Mouse (Mus musculus) testis, adult 2 months (tissue): Measurements from ENCODE around the gene Casp7.

ENCODE experiments used
- CTCF ChIP-seq: fragments of 200-500 bp; IDR thresholded peaks from 2 replicates; pipeline ENCODE4 v1.5.1; 2012; ENCODE audit warnings: low read depth, mild to moderate bottlenecking, inconsistent platforms, low read length, moderate library complexity; ENCODE audit not compliant: control insufficient read depth, insufficient read depth, insufficient replicate concordance
- POLR2A ChIP-seq: fragments of 200-500 bp; IDR thresholded peaks from 2 replicates; pipeline ENCODE4 v1.6.1; 2012; ENCODE audit warnings: low read depth, mild to moderate bottlenecking, inconsistent platforms, low read length, moderate library complexity; ENCODE audit not compliant: control insufficient read depth

DNA sequence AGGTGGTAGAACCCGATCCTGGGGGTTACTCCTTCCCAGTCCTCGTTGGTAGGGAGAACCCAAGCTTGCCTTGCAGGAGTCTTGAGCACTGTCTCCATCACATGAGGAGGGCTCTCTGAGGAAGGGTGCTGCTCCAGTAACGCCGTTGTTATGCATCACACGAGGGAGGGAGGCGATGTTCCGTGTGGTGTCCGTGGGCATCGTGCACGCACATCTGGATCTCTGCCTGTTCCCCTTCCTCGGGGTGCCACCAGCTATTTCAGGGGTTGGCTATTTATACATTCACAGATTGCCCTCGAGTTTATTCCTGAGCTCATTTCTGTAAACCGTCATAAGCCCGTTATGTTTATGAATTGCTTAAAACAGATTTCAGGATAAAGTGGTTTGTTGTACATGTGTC lies 46.5 kb downstream of the Casp7 start:
- TF ChIP-seq POLR2A: no peak
- no peak for TF ChIP-seq CTCF
